Mouse (Mus musculus): ENCODE measurements around the gene Tnni2.

Tnni2 gene

DNA sequence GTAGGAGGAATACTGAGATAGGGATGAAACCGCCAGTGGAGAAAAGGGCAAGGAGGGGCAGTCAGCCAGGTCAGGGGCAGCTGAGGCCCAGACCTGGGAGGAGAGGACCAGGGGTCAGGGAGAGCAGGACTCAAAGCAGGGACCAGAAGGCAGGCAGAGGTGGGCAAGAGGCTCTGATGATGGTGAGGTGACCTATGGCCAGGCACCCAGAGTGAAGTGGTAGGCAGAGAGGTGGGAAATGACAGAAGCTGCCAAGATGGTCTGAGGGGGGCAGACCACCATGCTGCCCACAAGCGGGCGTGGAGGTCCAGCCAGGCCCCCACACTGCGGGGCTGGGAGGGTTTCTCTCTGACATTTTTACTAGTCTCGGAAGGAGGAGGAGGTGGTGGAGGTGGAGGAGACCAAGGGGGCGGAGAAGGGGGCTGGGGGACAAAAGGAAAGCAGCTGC is 29.8 kb downstream of the Tnni2 start:
- CTCF ChIA-PET, result interaction anchor here in 1 of 4 experiments (1.6 kb wide), 1 partner anchor 137 kb away, joined by 3 read pairs; no protein-coding TSS in a partner anchor
- POLR2A ChIA-PET, result no interaction called here

DNA sequence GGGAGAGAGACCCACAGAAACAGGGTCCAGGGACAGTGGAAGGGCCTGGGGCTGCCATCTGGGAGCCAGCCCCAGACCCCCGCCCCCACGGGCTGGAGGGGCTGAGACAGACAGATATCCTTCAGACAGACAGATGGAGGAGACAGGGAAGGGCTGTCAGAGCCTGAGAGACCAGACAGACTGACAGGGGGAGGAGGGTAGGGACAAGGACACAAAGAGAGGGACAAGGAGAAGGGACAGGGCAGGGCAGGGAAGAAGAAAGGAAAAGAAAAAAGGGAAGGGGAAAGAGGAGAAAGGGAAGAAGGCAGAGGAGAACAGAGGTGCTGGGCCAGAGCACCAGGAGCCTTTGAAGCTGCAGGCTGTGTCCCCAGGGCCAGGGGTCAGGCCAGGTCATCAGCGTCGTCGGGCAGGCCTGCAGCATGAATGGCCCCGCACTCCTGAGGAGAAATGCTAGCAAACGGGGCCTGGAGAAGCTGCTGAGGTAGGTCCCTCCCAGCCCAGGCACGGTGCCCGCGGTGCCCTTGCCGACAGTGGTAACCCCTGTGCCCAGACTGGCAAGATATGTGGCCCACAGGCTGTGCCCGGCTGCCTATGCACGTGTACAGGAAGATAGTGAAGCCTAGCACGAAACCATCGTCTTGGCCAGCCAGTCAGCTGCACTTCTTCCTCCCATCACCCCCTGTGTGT is 30.4 kb downstream of the Tnni2 start:
- ChIA-PET CTCF (interaction anchor here in 1 of 4 experiments (1.6 kb wide), 1 partner anchor 137 kb away, joined by 3 read pairs; no protein-coding TSS in a partner anchor), POLR2A (no interaction called here)

DNA sequence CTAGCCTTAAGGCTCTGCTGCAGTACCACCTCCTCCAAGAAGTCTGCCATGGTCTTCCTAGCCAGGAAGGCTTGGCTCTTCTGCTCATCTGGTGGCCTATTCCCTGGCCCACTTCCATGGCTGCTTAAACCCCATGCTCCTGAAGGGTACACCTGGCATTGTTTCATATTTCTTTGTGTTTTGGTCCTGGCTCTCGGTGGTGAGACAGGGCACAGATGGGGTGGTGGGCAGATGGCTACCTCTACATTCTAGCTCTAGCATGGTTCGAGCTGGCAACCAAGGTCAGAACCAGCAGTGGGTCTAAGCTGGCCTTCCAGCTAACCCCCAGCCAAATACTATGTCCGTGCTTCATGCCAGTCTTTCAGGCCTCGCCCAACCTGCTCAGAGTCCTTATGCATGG is 31.3 kb downstream of the Tnni2 start:
- ChIA-PET CTCF (no interaction called here), POLR2A (interaction anchor here in 1 of 4 experiments (0.5 kb wide), 1 partner anchor 192 kb away, joined by 3 read pairs; no protein-coding TSS in a partner anchor)

DNA sequence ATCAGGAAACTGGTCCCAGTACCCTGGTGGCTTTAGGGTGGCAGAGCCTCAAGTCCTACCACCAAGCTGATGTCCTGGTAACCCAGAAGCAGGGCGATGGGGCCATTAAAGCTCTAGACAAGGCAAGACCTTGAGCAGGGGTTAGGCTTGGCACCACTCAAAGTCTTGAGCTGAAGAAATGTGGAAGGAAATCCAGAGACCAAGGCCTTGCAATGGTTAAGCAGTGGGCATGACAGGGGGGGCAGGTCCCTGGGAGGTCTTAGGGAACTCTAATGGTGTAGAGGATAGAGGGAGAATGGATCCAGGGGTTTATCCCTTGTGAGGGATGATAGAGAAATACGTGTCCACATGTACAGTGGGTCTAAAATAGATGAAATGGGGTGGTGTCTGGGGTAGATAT is 31.9 kb downstream of the Tnni2 start:
- CTCF ChIA-PET, result interaction anchor here in 2 of 4 experiments (1.2 to 1.5 kb wide), 2 partner anchors 14 to 139 kb away, joined by 3 read pairs; no protein-coding TSS in a partner anchor

DNA sequence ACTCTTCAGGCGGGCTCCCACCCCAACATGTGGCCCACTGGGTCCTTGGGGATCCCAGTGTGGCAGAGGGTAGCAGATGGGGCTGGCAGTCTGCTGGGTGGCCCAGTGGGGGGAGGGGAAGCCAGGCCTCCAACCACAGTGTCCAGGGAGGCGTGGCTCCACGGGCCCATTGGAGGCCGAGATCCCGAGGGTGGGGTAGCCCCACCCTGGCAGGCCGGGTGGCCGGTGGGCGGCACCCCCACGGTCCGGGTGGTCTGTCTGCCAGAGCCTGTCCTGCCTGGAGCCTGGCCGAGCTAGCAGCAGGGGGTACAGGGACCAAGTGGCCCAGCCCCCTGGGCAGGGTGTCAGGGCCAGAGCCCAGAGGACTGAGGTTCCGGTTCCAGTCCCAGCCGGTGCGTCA is 33.2 kb downstream of the Tnni2 start:
- ChIA-PET POLR2A (no interaction called here), CTCF (interaction anchor here in 1 of 4 experiments (0.9 to 1.5 kb wide), 2 partner anchors 12 to 46 kb away, joined by 3 to 5 read pairs; no protein-coding TSS in a partner anchor)

More for the DNA sequence above, 31.9 kb downstream of the Tnni2 start:
- POLR2A ChIA-PET, result interaction anchor here in 1 of 4 experiments (0.5 kb wide), 1 partner anchor 171 kb away, joined by 3 read pairs; no protein-coding TSS in a partner anchor

DNA sequence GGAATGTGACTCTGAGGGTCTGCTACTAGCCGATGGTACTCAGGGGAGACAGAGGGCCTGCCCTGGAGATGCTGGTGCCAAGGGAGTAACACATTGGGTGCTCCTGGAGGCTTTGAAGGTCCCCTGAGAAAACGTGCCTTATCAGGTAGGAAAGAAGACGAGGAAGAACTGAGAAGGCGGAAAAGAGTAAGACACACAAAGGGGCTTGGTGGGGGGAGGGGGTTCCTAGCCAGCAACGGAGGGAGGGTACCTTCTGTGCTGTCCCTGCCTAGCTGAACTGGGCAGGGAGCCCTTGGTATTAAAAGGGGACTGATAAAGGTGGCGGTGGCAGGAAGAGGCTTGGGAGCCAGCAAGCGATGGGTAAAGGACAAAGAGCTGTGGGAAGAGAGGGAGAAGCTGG is 34.0 kb downstream of the Tnni2 start:
- POLR2A ChIA-PET, result interaction anchor here in 1 of 4 experiments (1.5 kb wide), 2 partner anchors 13 to 15 kb away, joined by 3 read pairs; no protein-coding TSS in a partner anchor
- CTCF ChIA-PET, result interaction anchor here in 1 of 4 experiments (1.4 kb wide), 1 partner anchor 197 kb away, joined by 3 read pairs; no protein-coding TSS in a partner anchor

DNA sequence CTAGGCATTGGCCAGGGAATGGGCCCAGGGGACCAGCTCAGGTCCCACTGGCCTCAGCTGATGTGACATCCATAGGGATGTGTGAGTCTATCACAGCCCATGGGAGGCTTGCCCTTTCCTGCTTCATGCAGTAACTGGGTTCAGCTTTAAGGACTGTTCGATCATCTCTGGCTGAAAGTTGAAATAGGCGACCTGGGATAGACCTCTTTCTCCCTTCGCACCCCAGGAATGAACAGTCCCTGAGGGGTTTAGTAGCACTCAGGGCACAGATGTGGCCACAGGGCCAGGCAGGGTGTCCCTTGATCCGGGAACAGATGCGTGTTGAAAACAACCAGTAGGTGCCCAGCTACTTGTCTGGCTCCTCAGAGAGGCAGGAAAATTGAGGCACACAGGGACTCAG is 34.7 kb downstream of the Tnni2 start:
- ChIA-PET CTCF (interaction anchor here in 1 of 4 experiments (1.4 kb wide), 1 partner anchor 197 kb away, joined by 3 read pairs; no protein-coding TSS in a partner anchor), POLR2A (interaction anchor here in 1 of 4 experiments (1.5 kb wide), 2 partner anchors 14 kb away, joined by 3 read pairs; no protein-coding TSS in a partner anchor)

DNA sequence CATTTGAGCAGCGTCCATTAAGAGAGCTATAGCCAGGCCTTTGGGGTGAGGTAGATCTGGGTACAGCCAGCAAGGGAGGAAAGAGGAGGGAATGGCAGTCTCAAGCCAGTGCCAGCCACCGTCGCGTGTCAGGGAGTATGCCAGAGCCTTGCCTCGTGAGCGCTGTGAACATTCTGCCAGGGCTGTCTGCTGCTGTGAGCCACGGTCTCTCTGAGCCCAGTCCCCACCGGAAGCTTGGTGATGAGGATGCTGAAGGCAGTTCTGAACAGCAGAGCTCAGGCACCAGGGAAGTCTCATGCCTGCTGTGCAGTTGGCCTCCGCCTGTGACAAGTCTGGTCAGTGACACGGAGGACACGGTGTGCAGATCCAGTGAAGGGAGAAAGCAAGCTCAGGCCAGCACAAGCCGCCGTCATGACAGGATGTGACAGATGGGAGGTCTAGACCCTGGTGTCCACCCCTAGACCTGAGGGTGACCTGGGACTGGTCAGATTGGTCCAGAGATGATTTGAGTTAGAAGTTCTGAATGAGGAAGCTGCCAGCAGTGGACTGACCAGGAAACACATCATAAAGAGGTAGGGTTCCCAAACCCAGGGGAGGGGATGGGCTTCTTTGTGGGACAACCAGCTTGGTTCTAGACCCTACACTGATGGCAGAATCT is 35.3 kb downstream of the Tnni2 start:
- CTCF ChIA-PET, result interaction anchor here in 3 of 4 experiments (0.6 to 1.4 kb wide), 4 partner anchors 41 to 471 kb away, joined by 3 to 7 read pairs (median 4); no protein-coding TSS in a partner anchor
- POLR2A ChIA-PET, result interaction anchor here in 1 of 4 experiments (1.0 to 1.5 kb wide), 3 partner anchors 14 to 41 kb away, joined by 3 to 4 read pairs (median 3); no protein-coding TSS in a partner anchor

DNA sequence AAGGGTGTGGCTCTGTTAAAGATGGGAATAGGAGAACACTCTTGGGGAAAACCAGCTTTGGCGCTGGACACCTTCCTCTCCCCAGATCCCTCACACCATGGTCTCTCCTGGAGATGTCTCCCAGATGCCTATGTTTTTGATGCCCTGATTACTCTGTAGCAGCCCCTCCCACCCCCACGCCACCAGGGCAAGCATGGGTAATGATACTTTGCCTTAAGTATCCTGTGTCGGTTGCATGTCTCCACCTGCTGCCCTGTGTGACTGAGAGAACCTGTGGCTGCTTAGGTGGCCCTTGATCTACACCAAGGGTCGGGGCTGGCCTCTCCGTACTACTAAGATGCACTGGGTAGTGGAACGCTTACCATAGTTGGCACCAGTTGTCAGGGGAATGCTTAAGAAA is 36.4 kb downstream of the Tnni2 start:
- ChIA-PET POLR2A (no interaction called here), CTCF (no interaction called here)

DNA sequence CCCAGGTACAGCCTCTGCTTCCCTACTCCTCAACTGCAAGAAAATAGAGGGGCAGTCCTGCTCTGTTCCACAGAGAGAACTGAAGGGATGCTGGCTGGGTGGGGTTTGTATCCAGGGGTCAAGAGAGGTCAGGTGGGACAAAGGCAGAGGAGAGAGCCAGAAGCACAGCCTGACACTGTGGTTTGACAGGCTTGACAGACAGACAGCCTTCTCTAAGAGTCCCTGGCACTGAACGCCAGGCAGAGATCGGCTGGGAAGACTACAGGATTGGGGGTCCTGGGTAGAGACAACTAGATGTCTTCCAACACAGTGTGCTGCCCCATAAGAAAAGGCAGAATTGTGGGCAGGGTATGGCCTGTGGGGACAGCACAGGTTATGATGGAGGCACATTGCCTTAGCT is 37.0 kb downstream of the Tnni2 start:
- POLR2A ChIA-PET, result interaction anchor here in 1 of 4 experiments (0.5 kb wide), 1 partner anchor 182 kb away, joined by 4 read pairs; no protein-coding TSS in a partner anchor
- CTCF ChIA-PET, result interaction anchor here in 2 of 4 experiments (0.8 kb wide), 2 partner anchors 50 to 102 kb away, joined by 3 to 9 read pairs; no protein-coding TSS in a partner anchor

DNA sequence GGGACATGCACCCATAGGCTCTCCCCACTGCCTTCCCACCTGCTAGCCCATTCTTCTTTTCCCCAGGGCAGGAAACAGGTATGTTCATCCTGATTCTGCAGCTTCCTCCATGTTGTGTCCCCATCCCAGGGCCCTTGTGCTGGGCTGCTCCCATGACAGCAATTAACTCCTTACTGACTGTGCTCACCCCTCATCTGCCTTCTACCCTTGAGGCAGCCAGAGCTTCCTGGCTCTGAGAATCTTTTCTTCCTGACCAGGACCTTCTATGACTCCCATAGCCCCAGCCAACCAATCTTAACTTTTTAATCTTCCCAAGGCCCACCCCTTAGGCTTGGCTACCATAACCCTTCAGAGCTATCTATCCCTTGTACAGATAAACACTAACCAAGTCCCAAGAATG is 37.7 kb downstream of the Tnni2 start:
- POLR2A ChIA-PET, result interaction anchor here in 1 of 4 experiments (0.6 kb wide), 1 partner anchor 16 kb away, joined by 4 read pairs; no protein-coding TSS in a partner anchor
- CTCF ChIA-PET, result interaction anchor here in 2 of 4 experiments (0.8 to 0.9 kb wide), 3 partner anchors 50 to 101 kb away, joined by 3 to 9 read pairs (median 3); no protein-coding TSS in a partner anchor

DNA sequence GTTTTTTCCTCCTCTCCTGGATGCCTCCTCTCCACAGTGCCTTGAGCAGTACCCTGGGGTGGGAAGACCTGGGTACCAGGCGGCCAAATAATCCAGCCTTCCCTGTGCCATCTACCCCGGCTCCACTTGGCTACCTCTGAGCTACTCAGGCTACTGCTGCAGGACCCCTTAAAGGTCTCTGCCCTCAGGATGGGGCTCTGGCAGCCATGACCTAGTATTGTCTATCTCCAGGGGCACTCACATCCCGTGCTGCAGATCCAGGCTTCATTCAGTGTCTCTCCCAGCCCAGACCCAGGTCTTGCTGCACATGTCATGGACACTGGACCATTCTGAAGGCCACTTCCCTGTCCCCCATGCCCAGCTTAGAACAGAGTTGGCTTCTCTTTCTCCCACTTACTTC is 38.3 kb downstream of the Tnni2 start:
- POLR2A ChIA-PET, result interaction anchor here in 1 of 4 experiments (0.8 kb wide), 1 partner anchor 101 kb away, joined by 3 read pairs; no protein-coding TSS in a partner anchor
- CTCF ChIA-PET, result interaction anchor here in 1 of 4 experiments (0.9 kb wide), 1 partner anchor 51 kb away, joined by 3 read pairs; no protein-coding TSS in a partner anchor

DNA sequence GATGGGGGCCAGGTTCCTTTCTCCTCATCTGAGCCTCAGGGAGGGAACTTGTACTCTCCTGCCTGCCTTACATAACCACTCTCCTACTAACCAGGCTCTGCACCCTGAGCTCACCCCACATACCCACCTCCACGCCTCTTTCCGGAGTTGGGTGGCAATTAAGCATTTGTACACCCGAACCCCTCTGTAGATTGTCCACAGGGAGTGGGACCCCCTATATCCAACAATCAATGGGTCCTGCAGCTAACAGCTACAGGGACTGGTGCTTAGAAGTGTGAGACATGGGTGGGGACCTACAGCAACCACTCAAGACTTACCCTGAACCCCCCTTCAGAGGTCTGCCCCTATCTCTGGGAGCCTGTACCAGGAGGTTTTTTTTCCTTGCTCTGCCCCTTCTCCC is 39.1 kb downstream of the Tnni2 start:
- CTCF ChIA-PET, result interaction anchor here (0.5 to 2.9 kb wide), 26 partner anchors 18 to 239 kb away, joined by 3 to 48 read pairs (median 4); partner anchors contain the start of gene Tnni2 (in 1 of the 4)
- POLR2A ChIA-PET, result no interaction called here

DNA sequence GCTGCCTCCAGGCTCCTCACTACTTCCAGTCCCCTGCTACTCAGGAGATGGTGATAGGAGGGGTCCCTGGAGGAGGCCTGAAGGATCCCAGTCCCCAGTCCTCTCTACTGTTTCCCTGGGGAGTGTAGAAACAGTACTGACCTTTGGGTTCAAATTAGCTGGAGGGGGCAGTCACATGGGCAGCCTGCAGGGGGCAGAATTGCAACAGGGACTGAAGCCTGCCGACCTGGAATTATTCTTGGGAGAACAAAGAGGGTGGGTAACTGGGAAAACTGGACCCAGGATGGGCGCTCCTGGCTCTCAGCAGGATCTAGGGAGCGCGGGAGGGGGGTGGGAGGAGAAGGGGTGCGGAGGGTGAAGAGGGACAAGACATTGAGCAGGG is 39.6 kb downstream of the Tnni2 start:
- CTCF ChIA-PET, result interaction anchor here (0.5 to 2.9 kb wide), 42 partner anchors 18 to 1439 kb away, joined by 3 to 48 read pairs (median 4); partner anchors contain the start of genes Lsp1 (in 1 of the 4) and Tnni2 (in 1 of the 4)
- POLR2A ChIA-PET, result interaction anchor here in 2 of 4 experiments (1.0 to 1.6 kb wide), 5 partner anchors 57 to 130 kb away, joined by 3 to 6 read pairs (median 5); partner anchors contain the start of gene Ctsd (in 1 of the 2)

DNA sequence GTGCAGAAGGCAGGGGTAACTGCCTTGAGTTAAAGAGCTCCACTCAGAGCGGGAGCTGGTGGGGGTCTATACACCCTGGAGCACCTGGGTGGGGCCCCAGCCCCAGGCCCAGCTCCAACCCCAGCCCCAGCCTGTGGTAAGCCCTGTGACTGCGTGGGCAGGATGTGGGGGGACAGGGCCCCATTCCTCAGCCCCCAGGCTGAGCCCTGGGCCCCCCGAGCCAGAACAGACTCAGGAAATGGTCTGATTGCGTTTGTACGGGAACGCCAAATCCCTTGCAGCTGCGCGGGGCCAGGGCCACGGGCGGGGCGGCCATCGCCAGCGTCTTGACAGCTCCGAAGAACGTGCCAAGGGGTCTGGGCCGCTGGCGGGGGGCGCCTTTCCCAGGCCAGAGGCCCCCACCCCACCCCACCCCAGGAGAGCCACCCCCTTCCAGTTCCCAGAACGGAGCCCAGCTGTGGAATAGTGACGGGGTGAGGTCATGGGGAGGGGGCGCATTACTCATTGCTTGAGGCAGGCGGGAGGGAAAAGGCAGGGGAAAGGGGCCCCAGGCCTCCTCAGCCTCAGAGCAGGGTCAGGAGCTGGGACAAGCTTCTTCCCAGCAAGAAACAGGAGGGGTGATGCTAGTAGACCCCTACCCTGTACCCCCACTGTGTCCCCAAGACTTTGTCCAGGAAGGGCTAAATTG is 40.1 kb downstream of the Tnni2 start:
- CTCF ChIA-PET, result interaction anchor here (0.6 to 2.9 kb wide), 40 partner anchors 17 to 1439 kb away, joined by 3 to 48 read pairs (median 4); partner anchors contain the start of genes Lsp1 (in 1 of the 4) and Tnni2 (in 1 of the 4)
- POLR2A ChIA-PET, result interaction anchor here (0.6 to 1.6 kb wide), 10 partner anchors 24 to 392 kb away, joined by 3 to 6 read pairs (median 4); partner anchors contain the start of gene Ctsd (in 2 of the 4)

DNA sequence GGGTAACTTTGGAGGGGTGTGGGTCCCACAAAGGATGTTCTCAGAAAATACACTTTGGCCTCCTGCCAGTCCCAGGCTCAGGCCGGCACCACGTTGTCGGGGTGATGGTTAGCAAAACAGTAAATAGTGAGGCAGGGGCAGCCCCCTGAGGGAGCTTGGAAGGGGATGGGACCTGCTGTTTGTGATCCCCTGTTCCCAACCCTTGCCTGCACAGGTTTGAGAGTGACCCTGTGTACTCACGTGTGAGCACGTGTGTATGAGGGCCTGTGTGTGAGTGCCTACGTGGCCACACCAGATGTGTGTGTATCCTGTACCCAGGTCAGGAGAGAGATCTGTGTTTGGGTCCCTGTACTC is 40.6 kb downstream of the Tnni2 start:
- ChIA-PET POLR2A (interaction anchor here (0.6 to 1.6 kb wide), 9 partner anchors 24 to 393 kb away, joined by 3 to 6 read pairs (median 4); partner anchors contain the start of gene Ctsd (in 2 of the 4)), CTCF (interaction anchor here (0.6 to 2.9 kb wide), 22 partner anchors 21 to 489 kb away, joined by 3 to 48 read pairs (median 4); partner anchors contain the start of genes Lsp1 (in 1 of the 4) and Tnni2 (in 1 of the 4))

DNA sequence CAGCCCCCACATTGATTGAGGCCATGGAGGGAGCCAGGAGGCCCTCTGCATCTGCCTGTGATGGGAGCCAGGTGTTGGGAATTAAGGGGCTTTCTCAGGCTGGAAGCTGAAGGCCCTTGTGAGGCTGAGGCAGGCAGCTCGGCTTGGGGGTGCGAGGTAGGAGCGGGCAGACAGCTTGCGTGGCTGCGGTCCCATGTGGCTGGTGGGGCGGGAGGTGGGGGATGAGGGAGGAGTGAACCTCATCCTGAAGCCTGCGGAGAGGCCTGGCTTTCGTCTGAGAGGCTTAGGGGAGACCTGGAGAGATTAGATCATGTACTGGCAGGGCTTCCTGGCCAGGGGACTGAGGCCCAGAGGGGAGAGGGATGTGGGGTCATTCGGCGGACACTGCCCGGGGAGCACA is 41.5 kb downstream of the Tnni2 start:
- ChIA-PET CTCF (interaction anchor here in 3 of 4 experiments (0.7 to 2.9 kb wide), 6 partner anchors 42 to 242 kb away, joined by 3 to 48 read pairs (median 5); partner anchors contain the start of gene Tnni2 (in 1 of the 3)), POLR2A (interaction anchor here in 1 of 4 experiments (0.6 kb wide), 1 partner anchor 65 kb away, joined by 3 read pairs; no protein-coding TSS in a partner anchor)

All from embryonic stem cell, embryonic (primary cell).